Mouse (Mus musculus) gastrocnemius, adult 18-20 months (tissue): ENCODE measurements around the gene Ppan. TPM values are rescaled to one million over a fixed set of nuclear protein-coding genes. Genes with fewer than 3 reads are reported as not detected.

ENCODE experiments used
- DNase-seq: peaks from one replicate; pipeline ENCODE4 v3.0.0; 2021; ENCODE audit warnings: low spot score
- long read RNA-seq, 2 experiments: library from polyadenylated mRNA; stranded (forward); transcript quantifications; one replicate each; pipeline ENCODE4 v2.0.0; 2021
- total RNA-seq, 2 experiments: library from RNA; stranded (reverse); gene quantifications; 2 replicates each; pipeline ENCODE4 v1.2.3; 2021

The Ppan gene
- total RNA-seq, result 1 to 10 TPM; 6.6 to 6.9 TPM
- long read RNA-seq, experiment 1, transcript Ppan-201 (11 exons, 1,670 nt), result major isoform, 5 of 6 reads
- long read RNA-seq, experiment 1, partial matches to known transcripts, result 0 of 6 reads
- long read RNA-seq, experiment 1, other reads (novel, unspliced or antisense), result 1 of 6 reads
- long read RNA-seq, experiment 2, transcript Ppan-201 (11 exons, 1,670 nt), result major isoform, 6 of 7 reads
- long read RNA-seq, experiment 2, partial matches to known transcripts, result 1 of 7 reads
- long read RNA-seq, experiment 2, other reads (novel, unspliced or antisense), result 0 of 7 reads

- peak; percentile 96 for DNase-seq
Measured at GRCm38 (mm10) chr9:20887704-20888385, at the start of gene Ppan. TSS of gene Ppan (plus strand) at chr9:20888175.

- no peak for DNase-seq
Measured at GRCm38 (mm10) chr9:20838931-20839330, 49.0 kb upstream of the Ppan start.

DNA sequence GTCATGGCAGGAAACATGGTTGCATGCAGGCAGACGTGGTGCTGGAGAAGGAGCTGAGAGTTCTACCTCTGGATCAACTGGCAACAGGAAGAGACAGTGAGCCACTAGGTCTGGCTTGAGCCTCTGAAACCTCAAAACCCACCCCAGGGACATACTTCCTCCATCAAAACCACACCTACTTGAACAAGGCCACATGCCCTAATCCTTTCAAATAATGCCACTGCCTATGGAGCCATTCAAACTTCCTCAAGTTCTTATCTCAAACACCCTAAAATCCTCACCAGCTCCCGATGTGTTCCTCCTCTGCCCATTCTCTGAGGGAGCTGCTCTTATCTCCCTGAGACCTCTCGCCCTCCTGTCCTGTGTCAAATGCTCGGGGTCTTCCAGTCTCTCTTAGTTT is 45.8 kb upstream of the Ppan start:
- DNase-seq, result no peak

GRCm38 (mm10) chr9:20842670-20843069 is 45.3 kb upstream of the Ppan start:
- DNase-seq, result peak; percentile 20

GRCm38 (mm10) chr9:20850179-20850578 is 37.8 kb upstream of the Ppan start:
- DNase-seq, result no peak

GRCm38 (mm10) chr9:20857131-20857530 is 30.8 kb upstream of the Ppan start:
- DNase-seq, result no peak

GRCm38 (mm10) chr9:20859926-20860325 is 28.0 kb upstream of the Ppan start:
- no peak for DNase-seq

- DNase-seq, result no peak
Measured at GRCm38 (mm10) chr9:20861821-20862220, 26.2 kb upstream of the Ppan start.

GRCm38 (mm10) chr9:20862225-20862624 is 25.8 kb upstream of the Ppan start:
- no peak for DNase-seq

- no peak for DNase-seq
Measured at GRCm38 (mm10) chr9:20866879-20867278, 21.1 kb upstream of the Ppan start.

- no peak for DNase-seq
Measured at GRCm38 (mm10) chr9:20868448-20869001, 19.4 kb upstream of the Ppan start, which contains the start of gene A230050P20Rik. TSS of gene A230050P20Rik (plus strand) at chr9:20868642.

DNA sequence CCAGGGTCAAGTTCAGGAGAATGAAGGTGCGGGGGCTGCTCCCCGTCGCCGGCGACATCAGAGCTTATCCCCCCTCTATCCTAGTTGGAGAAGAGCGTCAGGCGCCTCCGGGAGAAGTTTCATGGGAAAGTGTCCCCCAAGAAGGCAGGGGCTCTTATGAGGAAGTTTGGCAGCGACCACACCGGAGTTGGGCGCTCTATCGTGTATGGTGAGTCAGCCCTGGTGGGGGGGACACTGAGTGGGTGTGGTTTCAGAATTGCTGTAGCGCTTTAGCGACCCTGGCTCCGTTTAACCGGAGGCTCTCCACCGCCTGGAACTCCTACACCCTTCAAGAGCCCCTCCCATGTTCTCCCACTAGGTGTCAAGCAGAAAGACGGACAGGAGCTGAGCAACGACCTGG is 18.7 kb upstream of the Ppan start:
- DNase-seq, result no peak

- DNase-seq, result no peak
Measured at GRCm38 (mm10) chr9:20870211-20871173, 17.5 kb upstream of the Ppan start.

GRCm38 (mm10) chr9:20872991-20873390 is 15.0 kb upstream of the Ppan start:
- DNase-seq, result no peak

DNA sequence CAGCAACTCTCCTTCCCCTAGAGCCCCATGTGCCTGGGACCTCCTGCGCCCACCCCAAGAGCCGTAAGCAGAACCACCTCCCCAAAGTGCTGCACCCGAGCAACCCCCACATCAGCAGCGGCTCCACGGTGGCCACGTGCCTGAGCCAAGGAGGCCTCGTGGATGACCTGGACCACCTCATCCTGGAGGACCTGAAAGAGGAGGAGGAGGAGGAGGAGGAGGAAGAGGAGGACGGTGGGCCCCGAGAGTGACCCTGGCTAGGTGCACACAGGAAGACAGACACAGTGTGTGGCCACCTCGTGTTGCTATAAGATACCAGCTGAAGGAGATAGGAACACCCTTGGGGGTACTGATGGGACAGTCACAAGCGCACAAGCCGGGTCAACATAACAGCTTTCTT is 14.5 kb upstream of the Ppan start:
- DNase-seq, result no peak

GRCm38 (mm10) chr9:20875021-20875790 is 12.8 kb upstream of the Ppan start:
- no peak for DNase-seq

DNA sequence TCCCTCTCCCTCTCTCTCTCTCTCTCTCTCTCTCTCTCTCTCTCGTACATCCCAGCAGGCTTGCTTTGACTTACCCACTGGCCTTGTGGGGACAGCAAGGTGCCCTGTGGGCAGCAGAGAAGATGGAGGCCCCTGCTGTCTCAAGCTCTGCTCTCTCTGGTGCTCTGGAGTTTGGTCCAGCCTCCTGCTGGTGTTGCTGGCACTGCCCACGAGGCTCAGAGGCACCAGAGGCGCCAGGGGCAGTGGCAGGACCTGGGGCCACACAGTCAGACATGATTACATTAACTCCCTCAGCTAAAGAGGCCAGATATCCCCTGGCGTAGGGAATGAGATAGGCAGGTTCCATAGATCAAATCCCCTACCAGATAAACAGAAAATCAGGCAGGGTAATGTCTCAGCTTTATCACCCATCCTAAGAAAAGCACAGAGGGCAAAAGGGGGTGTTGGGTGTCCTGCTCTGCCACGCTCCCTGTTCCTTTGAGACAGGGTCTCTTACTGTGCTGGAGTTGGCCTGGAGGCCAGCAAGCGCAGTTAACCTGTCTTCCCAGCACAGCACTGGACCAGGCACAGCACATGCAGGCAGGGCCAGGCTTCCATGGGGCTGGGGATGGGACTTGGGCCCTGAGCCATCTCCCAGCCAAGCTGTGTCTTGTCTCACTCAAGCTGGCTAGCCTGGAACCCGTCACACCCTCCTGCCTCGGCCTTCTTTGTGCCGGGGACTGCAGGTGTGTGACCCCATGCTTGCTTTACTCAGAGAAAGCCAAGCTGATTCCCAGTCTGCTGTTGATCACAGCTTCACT is 11.5 kb upstream of the Ppan start:
- no peak for DNase-seq

DNA sequence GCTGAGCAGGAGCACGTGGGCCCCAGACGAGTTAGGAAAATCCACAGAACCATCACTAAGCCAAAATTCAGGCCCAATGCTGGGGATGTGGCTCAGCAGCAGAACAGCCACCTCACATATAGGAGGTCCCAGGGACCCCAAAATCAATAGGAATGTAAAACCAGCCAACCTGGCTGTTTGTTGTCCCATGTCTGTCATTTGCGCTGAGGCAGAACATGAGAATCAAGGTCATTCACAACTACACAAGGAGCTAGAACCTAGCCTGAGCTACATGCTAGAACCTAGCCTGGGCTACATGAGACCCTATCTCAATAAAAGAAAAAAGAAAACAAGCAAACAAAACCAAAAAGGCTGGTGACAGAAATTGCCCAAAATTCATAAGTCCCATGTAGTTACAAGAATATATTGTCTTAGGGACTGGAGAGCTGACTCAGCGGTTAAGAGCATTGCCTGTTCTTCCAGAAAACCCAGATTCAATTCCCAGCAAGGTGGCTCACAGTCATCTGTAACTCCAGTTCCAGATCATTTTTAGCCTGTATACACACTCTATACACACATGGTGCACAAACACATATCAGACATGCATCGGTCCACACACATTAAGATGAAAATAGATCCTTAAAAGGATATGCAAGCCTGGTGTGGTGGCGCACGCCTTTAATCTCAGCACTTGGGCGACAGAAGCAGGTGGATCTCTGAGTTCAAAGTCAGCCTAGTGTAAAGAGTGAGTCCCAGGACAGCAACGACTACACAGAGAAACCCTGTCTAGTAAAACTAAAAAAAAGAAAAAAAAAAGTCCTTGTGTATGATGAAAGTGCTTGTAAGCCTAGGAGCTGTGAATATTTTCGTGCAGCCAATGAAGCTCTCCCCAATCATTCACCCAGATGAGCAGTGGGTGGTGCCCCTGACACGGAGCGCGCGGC is 10.6 kb upstream of the Ppan start:
- DNase-seq, result no peak
